ENCODE assay signal across 24 mouse cellular contexts in genomic region chr13:95109555-95109954, GRCm38 (mm10).
DNase-seq lines count a peak whose midpoint lies in the region; ATAC-seq and TF ChIP-seq lines count a peak whose summit lies in the region.
"Had no signal": no experiment of that assay in that cellular context is flagged by ENCODE, and none has a peak within 500 bp of the region (broad histone marks: within the 10 kb centered on the region; RNA-seq: fewer than 3 reads in every experiment).

No protein-coding gene starts in this region.

- no peak overlapping the region for H3K4me3 ChIP-seq in heart, adult 2 months
- no peak overlapping the region for H3K4me3 ChIP-seq in heart, embryonic 10.5 days
- no peak overlapping the region for H3K4me3 ChIP-seq in liver, postnatal 0 days (ENCODE audit: low read depth, low read length)
- no peak overlapping the region for H3K4me3 ChIP-seq in liver, embryonic 12.5 days
- H3K4me3 ChIP-seq in CH12.LX (replicated peaks in 1 of 3; ENCODE audit: low read depth in 2 of 3, low read length in 2 of 3, poor library complexity in 1 of 3) = no peak overlapping the region
- H3K4me3 ChIP-seq in stomach, postnatal 0 days (ENCODE audit: low read depth, low read length) = no peak overlapping the region
- H3K4me3 ChIP-seq: embryonic facial prominence, embryonic 15.5 days; hindbrain, embryonic 12.5 days; kidney, embryonic 15.5 days; midbrain, embryonic 15.5 days; stomach, embryonic 15.5 days had no signal

- TF ChIP-seq RAD21 in CH12.LX (IDR thresholded peaks at IDR 0.05; ENCODE audit: low read depth, low read length) = peak; percentile 87

- no peaks in the 10 kb centered on the region for H3K27me3 ChIP-seq in heart, adult 2 months (ENCODE audit: control insufficient read depth, insufficient read depth, low read length)
- H3K27me3 ChIP-seq in heart, embryonic 10.5 days (ENCODE audit: insufficient read depth, poor library complexity, severe bottlenecking) = no peaks in the 10 kb centered on the region
- H3K27me3 ChIP-seq in liver, postnatal 0 days (ENCODE audit: insufficient read depth, low read length) = no peaks in the 10 kb centered on the region
- no peaks in the 10 kb centered on the region for H3K27me3 ChIP-seq in liver, embryonic 12.5 days (replicated peaks)
- H3K27me3 ChIP-seq in CH12.LX (replicated peaks) = no peaks in the 10 kb centered on the region
- H3K27me3 ChIP-seq in stomach, postnatal 0 days (ENCODE audit: control insufficient read depth, insufficient read depth, low read length) = no peaks in the 10 kb centered on the region
- H3K27me3 ChIP-seq: embryonic facial prominence, embryonic 15.5 days; hindbrain, embryonic 12.5 days; kidney, embryonic 15.5 days; midbrain, embryonic 15.5 days; stomach, embryonic 15.5 days had no signal

- no peak overlapping the region for H3K4me2 ChIP-seq in liver, postnatal 0 days (ENCODE audit: low read depth, low read length)
- H3K4me2 ChIP-seq in liver, embryonic 12.5 days = no peak overlapping the region
- H3K4me2 ChIP-seq in CH12.LX (ENCODE audit: insufficient read depth, low read depth, poor library complexity, severe bottlenecking) = no peak overlapping the region
- no peak overlapping the region for H3K4me2 ChIP-seq in stomach, postnatal 0 days (replicated peaks; ENCODE audit: low read depth)
- H3K4me2 ChIP-seq: embryonic facial prominence, embryonic 15.5 days; hindbrain, embryonic 12.5 days; kidney, embryonic 15.5 days; midbrain, embryonic 15.5 days; stomach, embryonic 15.5 days had no signal

- 78% methylated on average over 3 of the region's 3 CpGs for WGBS in heart, adult 2 months
- WGBS in heart, embryonic 10.5 days = 71% methylated on average over 3 of the region's 3 CpGs
- 61% methylated on average over 3 of the region's 3 CpGs for WGBS in liver, postnatal 0 days (ENCODE audit: insufficient replicate concordance)
- 62% methylated on average over 3 of the region's 3 CpGs for WGBS in liver, embryonic 12.5 days (ENCODE audit: insufficient replicate concordance)
- 44% methylated on average over 3 of the region's 3 CpGs for WGBS in stomach, postnatal 0 days

- dilution Hi-C loops in CH12.LX (cut with MboI; ENCODE audit: extremely low pct_ligation_motif_present, extremely low pct_unique_long_range_greater_than_20kb, low sequenced_read_pairs) = no loop called here

- no peak for TF ChIP-seq POLR2A in heart, adult 2 months (IDR thresholded peaks at IDR 0.05; ENCODE audit: insufficient read depth, low read depth, low read length)
- TF ChIP-seq POLR2A in CH12.LX (IDR thresholded peaks at IDR 0.05; ENCODE audit: low read depth, low read length) = no peak

- intact Hi-C loops in heart, adult 2 months (cut with DNase I) = no loop called here

- H3K9me3 ChIP-seq in heart, embryonic 10.5 days = no peaks in the 10 kb centered on the region
- H3K9me3 ChIP-seq in liver, postnatal 0 days (ENCODE audit: low read length) = no peaks in the 10 kb centered on the region
- no peaks in the 10 kb centered on the region for H3K9me3 ChIP-seq in liver, embryonic 12.5 days (replicated peaks)
- no peaks in the 10 kb centered on the region for H3K9me3 ChIP-seq in CH12.LX (replicated peaks; ENCODE audit: low read length)
- H3K9me3 ChIP-seq in stomach, postnatal 0 days (ENCODE audit: control insufficient read depth, low read length) = no peaks in the 10 kb centered on the region
- H3K9me3 ChIP-seq: embryonic facial prominence, embryonic 15.5 days; G1E; hindbrain, embryonic 12.5 days; kidney, embryonic 15.5 days; midbrain, embryonic 15.5 days; stomach, embryonic 15.5 days had no signal

- no peak for TF ChIP-seq EP300 in heart, adult 2 months (IDR thresholded peaks at IDR 0.05; ENCODE audit: insufficient read depth, low read depth, low read length)
- TF ChIP-seq EP300 in liver, postnatal 0 days (IDR thresholded peaks at IDR 0.05; ENCODE audit: low read depth) = no peak
- no peak for TF ChIP-seq EP300 in CH12.LX (IDR thresholded peaks at IDR 0.05; ENCODE audit: low read length)
- no peak for TF ChIP-seq EP300 in stomach, postnatal 0 days (optimal IDR thresholded peaks at IDR 0.05)

- no peaks in the 10 kb centered on the region for H3K36me3 ChIP-seq in heart, adult 2 months (ENCODE audit: control insufficient read depth, insufficient read depth, low read length)
- no peaks in the 10 kb centered on the region for H3K36me3 ChIP-seq in heart, embryonic 10.5 days
- H3K36me3 ChIP-seq in liver, postnatal 0 days (replicated peaks; ENCODE audit: insufficient read depth, low read length) = no peaks in the 10 kb centered on the region
- no peaks in the 10 kb centered on the region for H3K36me3 ChIP-seq in liver, embryonic 12.5 days
- no peaks in the 10 kb centered on the region for H3K36me3 ChIP-seq in CH12.LX (replicated peaks in 1 of 2; ENCODE audit: control insufficient read depth in 1 of 2, insufficient read depth in 1 of 2, low read length in 1 of 2)
- H3K36me3 ChIP-seq in stomach, postnatal 0 days (ENCODE audit: control insufficient read depth, insufficient read depth, low read length) = no peaks in the 10 kb centered on the region
- H3K36me3 ChIP-seq: embryonic facial prominence, embryonic 15.5 days; G1E; hindbrain, embryonic 12.5 days; kidney, embryonic 15.5 days; midbrain, embryonic 15.5 days; stomach, embryonic 15.5 days had no signal

- DNase-seq in heart, adult 2 months = no peak
- DNase-seq in heart, embryonic 10.5 days (ENCODE audit: low spot score) = no peak
- no peak for DNase-seq in liver, postnatal 0 days
- DNase-seq in CH12.LX (ENCODE audit: extremely low read depth) = peak; percentile 65
- no peak for DNase-seq in stomach, postnatal 0 days (ENCODE audit: low spot score)
- DNase-seq in adrenal gland, postnatal 10 days = no peak
- no peak for DNase-seq in right cerebral cortex, adult 18-20 months
- DNase-seq: adrenal gland, adult 2 months; cerebellum, adult 8-10 months; gastrocnemius, postnatal 25 days; heart, postnatal 10 days; layer of hippocampus, adult 9-11 months; thymus, adult 2 months; thymus, postnatal 4 days had no signal

- no peak overlapping the region for H3K27ac ChIP-seq in heart, adult 2 months
- no peak overlapping the region for H3K27ac ChIP-seq in heart, embryonic 10.5 days
- H3K27ac ChIP-seq in liver, postnatal 0 days (ENCODE audit: low read depth) = no peak overlapping the region
- no peak overlapping the region for H3K27ac ChIP-seq in liver, embryonic 12.5 days
- H3K27ac ChIP-seq in CH12.LX (ENCODE audit: insufficient read depth, low read depth) = no peak overlapping the region
- no peak overlapping the region for H3K27ac ChIP-seq in stomach, postnatal 0 days (replicated peaks)
- H3K27ac ChIP-seq: embryonic facial prominence, embryonic 15.5 days; hindbrain, embryonic 12.5 days; kidney, embryonic 15.5 days; liver, embryonic 14.5 days; macrophage; midbrain, embryonic 15.5 days; stomach, embryonic 15.5 days had no signal

- H3K9ac ChIP-seq in heart, adult 2 months (ENCODE audit: low read depth, low read length) = no peak overlapping the region
- H3K9ac ChIP-seq in liver, postnatal 0 days (replicated peaks) = no peak overlapping the region
- no peak overlapping the region for H3K9ac ChIP-seq in liver, embryonic 12.5 days
- H3K9ac ChIP-seq in CH12.LX (ENCODE audit: insufficient read depth, low read depth) = no peak overlapping the region
- no peak overlapping the region for H3K9ac ChIP-seq in stomach, postnatal 0 days (ENCODE audit: low read length)
- H3K9ac ChIP-seq: embryonic facial prominence, embryonic 15.5 days; hindbrain, embryonic 12.5 days; kidney, embryonic 15.5 days; liver, embryonic 14.5 days; midbrain, embryonic 15.5 days; stomach, embryonic 15.5 days had no signal

- ATAC-seq in liver, postnatal 0 days = no peak
- no peak for ATAC-seq in liver, embryonic 12.5 days
- no peak for ATAC-seq in stomach, postnatal 0 days (ENCODE audit: low FRiP score, low TSS enrichment)
- ATAC-seq: forebrain, embryonic 14.5 days; midbrain, embryonic 15.5 days had no signal

- no peaks in the 10 kb centered on the region for H3K4me1 ChIP-seq in heart, adult 2 months (ENCODE audit: control insufficient read depth, insufficient read depth, low read length)
- H3K4me1 ChIP-seq in heart, embryonic 10.5 days = 0 out of 2 replicates have a peak, but pooled peaks cover 4% of the 10 kb centered on the region
- H3K4me1 ChIP-seq in liver, postnatal 0 days (ENCODE audit: insufficient read depth) = peaks cover 10% of the 10 kb centered on the region
- H3K4me1 ChIP-seq in liver, embryonic 12.5 days = 0 out of 2 replicates have a peak, but pooled peaks cover 7% of the 10 kb centered on the region
- peaks cover 6 to 39% of the 10 kb centered on the region in 2 experiments for H3K4me1 ChIP-seq in CH12.LX (ENCODE audit: control insufficient read depth in 1 of 2, insufficient read depth in 2 of 2)
- no peaks in the 10 kb centered on the region for H3K4me1 ChIP-seq in stomach, postnatal 0 days (replicated peaks; ENCODE audit: control insufficient read depth, insufficient read depth)
- H3K4me1 ChIP-seq: kidney, embryonic 15.5 days; midbrain, embryonic 15.5 days had no signal

- H3K79me2 ChIP-seq in heart, adult 2 months (replicated peaks; ENCODE audit: control insufficient read depth, insufficient read depth, low read length) = no peaks in the 10 kb centered on the region
- no peaks in the 10 kb centered on the region for H3K79me2 ChIP-seq in CH12.LX (replicated peaks; ENCODE audit: control insufficient read depth, extremely low read depth, insufficient read depth, poor library complexity, severe bottlenecking)

- in situ Hi-C loops in CH12.LX (cut with MboI; ENCODE audit: low pct_ligation_motif_present, low pct_unique_long_range_greater_than_20kb, low sequenced_read_pairs) = no loop called here

- peak; percentile 38 for TF ChIP-seq CTCF in heart, adult 2 months (IDR thresholded peaks at IDR 0.05)
- TF ChIP-seq CTCF in liver, postnatal 0 days (IDR thresholded peaks at IDR 0.05; ENCODE audit: low read depth) = peak; percentile 18; the same call in 1 of the 2 replicates
- peak in 1 of 2 experiments; percentile 93; a peak in 2 of 4 replicates for TF ChIP-seq CTCF in CH12.LX (conservative IDR thresholded peaks at IDR 0.05 in 1 of 2, IDR thresholded peaks at IDR 0.05 in 1 of 2; ENCODE audit: low read depth in 2 of 2, low read length in 2 of 2)
- TF ChIP-seq CTCF in stomach, postnatal 0 days (IDR thresholded peaks at IDR 0.05; ENCODE audit: low read depth) = peak; percentile 60

TF ChIP-seq in CH12.LX, 34 proteins besides CTCF, POLR2A, EP300 and RAD21:
- TF ChIP-seq IRF4 (IDR thresholded peaks at IDR 0.05; ENCODE audit: low read depth, low read length) = no peak
- peak; percentile 88 for TF ChIP-seq ZC3H11A (IDR thresholded peaks at IDR 0.05; ENCODE audit: low read depth, low read length)
- peak; percentile 94 for TF ChIP-seq SMC3 (IDR thresholded peaks at IDR 0.05; ENCODE audit: low read depth, low read length)
- no peak for TF ChIP-seq KAT2A (IDR thresholded peaks at IDR 0.05; ENCODE audit: insufficient replicate concordance, low read length)
